Mouse (Mus musculus): ENCODE data around the gene Enpp3.
"Not testable (repeated sequence)": the region's sequence is repeated elsewhere in the genome, so short reads cannot be mapped to it uniquely, and the experiment has no call there.

Enpp3 gene

DNA sequence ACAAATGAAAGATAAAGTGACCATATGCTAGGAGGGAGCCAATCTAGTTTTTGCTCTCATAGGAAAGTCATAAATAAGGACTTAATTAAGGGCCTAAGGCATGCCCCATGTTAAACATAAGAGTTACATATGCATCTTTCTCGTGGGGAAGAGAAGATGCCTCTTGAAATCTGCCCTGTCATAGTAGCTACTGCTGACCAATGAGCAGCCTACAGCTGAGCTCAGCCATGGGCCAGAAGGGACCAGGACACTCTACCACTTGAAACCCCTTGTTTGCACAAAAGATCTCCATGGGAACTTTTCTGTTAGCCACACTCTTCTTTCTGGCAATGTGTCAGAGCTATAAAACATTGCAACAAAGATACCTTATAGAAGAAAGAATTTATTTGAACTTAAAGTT lies 19.4 kb downstream of the Enpp3 start:
- in situ Hi-C loops (cut with MboI, MseI): no loop called here

GRCm38 (mm10) chr10:24822842-24823241 lies 19.8 kb downstream of the Enpp3 start:
- in situ Hi-C loops (cut with MboI, MseI): no loop called here

- in situ Hi-C loops (cut with MboI, MseI): no loop called here
These were observed 20.5 kb downstream of the Enpp3 start for GRCm38 (mm10) chr10:24821990-24822676.

DNA sequence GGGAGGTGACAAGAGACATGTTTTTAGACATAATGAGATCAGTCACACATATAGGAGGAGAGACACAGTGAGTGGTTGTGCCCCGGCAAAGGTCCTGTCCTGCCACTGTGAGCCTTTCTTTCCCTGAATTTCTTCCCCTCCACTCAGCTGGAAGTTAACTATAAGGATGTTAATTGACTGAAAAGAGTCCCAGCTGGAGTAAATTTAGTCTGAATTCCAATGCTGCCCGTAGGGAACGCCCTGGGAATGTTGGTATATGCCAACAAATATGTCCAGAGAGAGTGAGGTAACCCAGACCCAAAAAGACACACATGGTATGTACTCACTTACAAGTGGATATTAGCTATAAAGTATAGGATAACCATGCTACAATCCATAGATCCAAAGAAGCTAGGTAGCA lies 23.1 kb downstream of the Enpp3 start:
- in situ Hi-C loops (cut with MboI, MseI): loop anchor here (10.0 kb wide), 1 partner anchor 1035 kb away; the partner anchor contains the start of gene Rps12

GRCm38 (mm10) chr10:24810639-24811038 lies 32.0 kb downstream of the Enpp3 start:
- in situ Hi-C loops (cut with MboI, MseI): loop anchor here (10.0 kb wide), 1 partner anchor 1026 kb away; the partner anchor contains the start of gene Rps12

GRCm38 (mm10) chr10:24806756-24807155 lies 35.9 kb downstream of the Enpp3 start:
- in situ Hi-C loops (cut with MboI, MseI): no loop called here

DNA sequence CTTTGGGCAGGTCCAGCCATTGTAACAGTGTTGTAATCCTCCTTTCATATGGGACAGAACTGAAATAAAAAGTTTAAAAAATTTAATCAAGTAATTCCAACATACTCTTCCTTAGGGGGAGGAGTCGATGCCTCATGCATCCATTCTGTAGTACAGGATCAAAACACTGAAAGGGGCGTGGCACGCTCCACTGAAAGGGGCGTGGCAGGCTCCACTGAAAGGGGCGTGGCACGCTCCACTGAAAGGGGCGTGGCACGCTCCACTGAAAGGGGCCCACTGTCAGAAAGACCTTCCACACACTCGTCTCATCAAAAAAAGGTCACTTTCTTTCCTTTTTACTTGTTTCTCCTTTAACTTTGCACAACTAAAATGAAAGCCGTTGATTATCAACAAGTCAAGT lies 36.7 kb downstream of the Enpp3 start:
- in situ Hi-C loops (cut with MboI, MseI): no loop called here

DNA sequence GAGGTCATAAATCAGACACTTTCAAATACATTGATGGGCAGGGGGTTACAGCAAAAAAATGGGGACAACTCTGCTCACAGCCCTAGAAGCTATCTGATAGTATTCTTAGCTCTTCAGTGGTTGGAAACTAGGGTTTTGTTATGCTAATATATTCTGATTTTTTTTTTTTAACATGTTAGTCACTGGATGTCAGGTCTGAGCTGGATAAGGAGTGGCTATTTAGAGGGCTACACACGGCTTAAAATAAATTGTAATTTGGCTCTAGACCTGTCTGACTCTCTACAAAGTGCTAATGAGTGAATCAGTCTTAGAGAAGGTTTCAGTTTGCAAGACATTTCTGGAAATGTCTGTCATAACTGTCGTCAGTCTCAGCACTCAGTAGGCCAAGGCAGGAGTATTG lies 37.5 kb downstream of the Enpp3 start:
- in situ Hi-C loops (cut with MboI, MseI): no loop called here

GRCm38 (mm10) chr10:24802742-24803244 lies 39.8 kb downstream of the Enpp3 start:
- in situ Hi-C loops (cut with MboI, MseI): not testable (repeated sequence)

DNA sequence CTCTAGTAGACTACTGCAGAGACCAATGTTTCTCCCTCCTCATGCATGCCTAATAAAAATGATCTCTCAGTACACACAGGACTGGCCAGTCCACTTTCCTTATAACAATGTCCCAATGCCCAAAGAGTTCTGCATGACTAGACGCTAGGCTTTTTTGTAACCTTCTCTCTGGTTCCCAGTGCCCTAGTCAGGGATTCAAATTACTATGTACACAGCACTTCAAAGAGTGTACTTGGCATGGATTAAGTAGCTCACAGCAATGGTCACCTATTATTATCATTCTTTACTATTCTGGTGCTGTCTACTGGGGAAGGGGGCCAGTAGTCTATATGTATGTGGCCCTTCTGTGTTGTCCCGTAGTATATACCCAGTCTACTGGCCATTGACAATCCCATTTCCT lies 40.8 kb downstream of the Enpp3 start:
- in situ Hi-C loops (cut with MboI, MseI): no loop called here

- in situ Hi-C loops (cut with MboI, MseI): no loop called here
These were observed 45.4 kb downstream of the Enpp3 start for GRCm38 (mm10) chr10:24797246-24797645.

DNA sequence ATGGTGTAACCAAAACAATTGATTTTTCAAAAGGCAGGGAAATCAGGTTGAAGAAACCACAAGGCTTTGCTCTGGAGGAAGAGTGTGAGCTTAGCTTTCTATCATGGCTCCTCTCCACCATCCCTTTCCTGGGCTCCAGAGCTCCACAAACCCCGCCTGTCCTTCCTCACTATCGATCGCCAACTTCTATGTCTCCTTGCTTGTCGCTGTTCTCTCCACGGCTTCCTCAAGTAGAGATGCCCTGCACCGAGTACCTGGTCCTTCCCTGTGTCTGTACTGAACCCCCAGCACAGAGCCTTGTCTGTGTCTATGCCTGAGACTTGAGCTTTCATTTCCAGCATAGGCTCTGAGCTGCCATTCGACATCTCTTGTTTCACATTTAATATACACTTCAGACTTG lies 49.9 kb downstream of the Enpp3 start:
- in situ Hi-C loops (cut with MboI, MseI): loop anchor here (5.0 kb wide), 1 partner anchor 55 kb away; no protein-coding TSS in a partner anchor

- in situ Hi-C loops (cut with MboI, MseI): loop anchor here (5.0 kb wide), 1 partner anchor 57 kb away; no protein-coding TSS in a partner anchor
These were observed 52.7 kb downstream of the Enpp3 start for GRCm38 (mm10) chr10:24789747-24790545.

DNA sequence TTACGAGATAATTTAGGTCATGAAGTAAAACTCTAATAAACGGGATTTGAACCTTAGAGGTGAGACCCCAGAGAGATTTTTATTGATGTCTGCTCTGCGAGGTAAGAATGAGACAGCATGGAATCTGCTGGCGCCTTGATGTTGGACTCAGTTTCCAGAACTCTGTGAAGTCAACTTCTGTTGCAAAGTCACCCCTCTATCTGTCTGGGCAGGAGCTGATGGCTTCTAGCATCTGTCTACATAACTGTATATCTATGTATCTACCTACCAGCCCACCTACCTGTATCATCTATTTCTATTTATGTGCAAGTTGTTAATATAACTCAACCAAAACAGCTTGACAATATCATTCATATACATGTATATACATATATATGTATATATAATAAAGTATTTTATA lies 57.3 kb downstream of the Enpp3 start:
- in situ Hi-C loops (cut with MboI, MseI): no loop called here

DNA sequence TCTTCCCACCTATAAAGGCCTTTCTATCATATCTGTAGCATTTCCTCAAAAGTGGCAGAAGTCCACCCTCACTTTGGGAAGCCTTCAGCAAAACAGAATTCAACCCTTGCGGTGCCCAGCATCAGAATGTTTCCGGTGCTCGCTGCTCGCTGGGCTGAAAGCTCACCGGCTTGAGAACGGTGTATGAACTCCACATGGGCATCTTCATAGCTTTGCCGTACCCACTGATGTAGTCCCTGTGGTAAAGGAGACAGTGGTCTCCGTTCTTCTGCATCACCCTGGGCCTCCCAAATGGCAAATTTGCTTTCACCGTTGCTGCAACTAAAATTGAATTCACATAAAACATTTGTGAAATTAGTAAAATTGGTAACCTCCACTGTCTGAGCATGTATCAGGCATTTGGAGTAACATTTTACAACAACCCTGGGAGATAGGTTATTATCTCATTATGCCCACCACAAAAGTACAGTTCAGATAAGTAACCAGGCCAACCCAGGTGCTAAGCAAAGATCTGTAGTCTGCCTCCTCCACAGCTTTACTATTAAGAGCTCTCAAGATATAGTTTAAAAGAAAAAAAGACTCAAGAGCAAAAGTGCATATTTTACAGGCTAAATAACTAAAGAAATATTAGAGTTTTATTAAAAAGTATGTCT lies 57.9 kb downstream of the Enpp3 start:
- in situ Hi-C loops (cut with MboI, MseI): no loop called here

GRCm38 (mm10) chr10:24783946-24784345 lies 58.7 kb downstream of the Enpp3 start:
- in situ Hi-C loops (cut with MboI, MseI): no loop called here

- in situ Hi-C loops (cut with MboI, MseI): no loop called here
These were observed 64.0 kb downstream of the Enpp3 start for GRCm38 (mm10) chr10:24778643-24779020.

DNA sequence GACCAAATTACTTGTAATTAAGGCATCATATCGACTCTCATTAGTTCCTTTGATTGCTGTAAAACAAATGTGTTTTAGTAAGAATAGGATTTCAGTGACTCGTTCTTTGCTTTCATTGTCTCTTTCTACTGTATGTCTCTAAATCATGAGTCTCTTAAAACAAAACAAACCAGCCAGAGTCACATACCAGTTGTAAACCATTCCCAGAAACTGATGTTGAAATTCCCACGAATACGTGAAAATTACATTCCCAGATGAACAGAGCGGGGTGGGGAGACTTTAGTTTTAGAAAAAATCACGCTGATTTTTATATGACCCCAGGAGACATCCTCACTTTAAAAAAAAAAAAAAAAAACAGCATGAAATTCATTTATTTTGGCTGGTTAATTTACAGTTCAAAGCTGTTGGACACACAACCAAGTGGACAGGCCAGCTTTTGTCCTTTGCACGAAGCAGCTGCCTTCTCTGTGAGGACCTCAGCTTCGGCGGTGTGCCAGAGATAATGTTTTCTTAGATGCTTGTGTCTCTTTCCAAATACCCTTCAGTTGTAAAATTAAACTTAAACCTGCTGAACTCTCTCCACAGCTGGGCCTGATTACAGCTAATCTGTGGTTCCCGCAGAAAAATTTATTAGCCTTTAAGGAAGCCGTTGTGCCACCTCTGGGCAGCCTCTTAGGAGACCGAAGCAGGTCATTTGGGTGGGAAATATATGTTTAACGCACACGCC lies 64.5 kb downstream of the Enpp3 start:
- in situ Hi-C loops (cut with MboI, MseI): no loop called here

GRCm38 (mm10) chr10:24769496-24769895 lies 73.1 kb downstream of the Enpp3 start:
- in situ Hi-C loops (cut with MboI, MseI): no loop called here

- in situ Hi-C loops (cut with MboI, MseI): no loop called here
These were observed 74.9 kb downstream of the Enpp3 start for GRCm38 (mm10) chr10:24767695-24768094.

- in situ Hi-C loops (cut with MboI, MseI): no loop called here
These were observed 76.6 kb downstream of the Enpp3 start for GRCm38 (mm10) chr10:24766061-24766460.
